Mouse (Mus musculus): ENCODE data around the gene Nudt15.

DNA sequence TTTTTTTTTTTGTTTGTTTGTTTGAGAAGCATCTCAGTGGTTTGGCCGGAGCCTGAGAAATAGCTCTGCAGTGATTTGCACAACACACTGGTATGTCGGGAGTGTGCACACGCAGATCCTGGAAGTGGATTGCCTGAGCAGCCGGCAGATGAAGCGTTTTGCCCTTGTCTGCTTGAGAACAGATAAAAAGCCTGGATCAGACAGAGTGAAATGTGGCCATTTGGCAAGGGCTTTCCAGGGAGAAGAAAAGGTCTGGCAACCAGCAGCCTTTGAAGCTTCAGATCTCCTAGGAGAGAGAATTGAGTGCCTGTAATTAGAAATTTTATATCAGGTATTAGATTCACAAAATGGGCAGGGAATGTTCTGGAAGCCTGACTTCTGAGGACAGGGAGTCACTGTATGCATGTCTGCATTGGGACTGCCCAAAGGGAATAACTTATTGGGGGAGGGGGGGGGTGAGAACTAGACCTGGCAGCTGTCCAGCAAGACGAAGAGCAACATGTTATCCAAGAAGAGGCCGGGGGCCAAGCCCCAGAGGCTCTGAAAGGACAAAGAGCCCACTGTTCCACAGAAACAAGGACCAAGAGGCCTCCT, 45.4 kb downstream of the Nudt15 start:
- no peak for TF ChIP-seq CTCF (IDR thresholded peaks at IDR 0.05; ENCODE audit: low read depth, low read length)
- no peak for TF ChIP-seq POLR2A (IDR thresholded peaks at IDR 0.05; ENCODE audit: borderline replicate concordance, low read depth, low read length)
